In genomic region chr3:54474209-54474608, GRCm38 (mm10) we compare ENCODE assay signal across 20 mouse cellular contexts.
DNase-seq lines count a peak whose midpoint lies in the region; TF ChIP-seq lines count a peak whose summit lies in the region.
"Had no signal": no experiment of that assay in that cellular context is flagged by ENCODE, and none has a peak within 500 bp of the region (broad histone marks: within the 10 kb centered on the region; RNA-seq: fewer than 3 reads in every experiment).

No protein-coding gene starts in this region.

- H3K27me3 ChIP-seq in C2C12 (ENCODE audit: control insufficient read depth, insufficient read depth, insufficient read length), result no peaks in the 10 kb centered on the region
- H3K27me3 ChIP-seq: embryonic facial prominence, embryonic 13.5 days had no signal

- no peak for TF ChIP-seq POLR2A in embryonic fibroblast, embryonic 13.5 days (IDR thresholded peaks at IDR 0.05; ENCODE audit: low read depth, low read length)

- peak overlapping the region; percentile 91 for H3K27ac ChIP-seq in embryonic fibroblast, embryonic 13.5 days (ENCODE audit: insufficient read depth, low read length)
- H3K27ac ChIP-seq: embryonic facial prominence, embryonic 13.5 days; hindbrain, embryonic 10.5 days; hindbrain, postnatal 0 days had no signal

- no peak overlapping the region for H3ac ChIP-seq in C2C12 (ENCODE audit: control insufficient read depth, insufficient read length, low read depth)

- DNase-seq in gastrocnemius, postnatal 14 days, result peak; percentile 4
- no peak for DNase-seq in gastrocnemius, postnatal 4 days (ENCODE audit: low spot score in 2 of 2)
- peak; percentile 9 for DNase-seq in kidney, postnatal 10 days
- no peak for DNase-seq in kidney, postnatal 14 days
- DNase-seq in right cerebral cortex, postnatal 25 days, result no peak
- DNase-seq: adrenal gland, adult 2 months; B cell, adult 2 months; cerebellum, adult 11 months; cerebellum, postnatal 10 days; forebrain, postnatal 0 days; kidney, adult 11 months; kidney, postnatal 25 days; liver, postnatal 0 days; midbrain, embryonic 14.5 days; spleen, adult 18-20 months had no signal

- TF ChIP-seq CTCF in C2C12 (IDR thresholded peaks at IDR 0.05; ENCODE audit: control insufficient read depth, insufficient read depth, insufficient read length), result no peak
- no peak for TF ChIP-seq CTCF in embryonic fibroblast, embryonic 13.5 days (IDR thresholded peaks at IDR 0.05; ENCODE audit: borderline replicate concordance, insufficient read depth, low read length)

- H3K79me2 ChIP-seq in C2C12 (ENCODE audit: control insufficient read depth, insufficient read depth), result no peaks in the 10 kb centered on the region

- intact Hi-C loops in gastrocnemius, postnatal 14 days (cut with DNase I; ENCODE audit: low total_unique reads), result no loop called here

- no peaks in the 10 kb centered on the region for H3K79me3 ChIP-seq in C2C12 (ENCODE audit: low read depth)

- peaks cover 15% of the 10 kb centered on the region for H3K4me1 ChIP-seq in embryonic fibroblast, embryonic 13.5 days (ENCODE audit: control insufficient read depth, insufficient read depth, low read length)
- H3K4me1 ChIP-seq: hindbrain, embryonic 10.5 days had no signal

- no peaks in the 10 kb centered on the region for H3K36me3 ChIP-seq in C2C12 (ENCODE audit: control insufficient read depth, insufficient read depth)
- H3K36me3 ChIP-seq: embryonic facial prominence, embryonic 13.5 days; hindbrain, embryonic 10.5 days had no signal

- H3K4me3 ChIP-seq in C2C12 (ENCODE audit: insufficient read depth, poor library complexity, severe bottlenecking), result no peak overlapping the region
- no peak overlapping the region for H3K4me3 ChIP-seq in embryonic fibroblast, embryonic 13.5 days (ENCODE audit: insufficient read depth, low read length)
- H3K4me3 ChIP-seq: embryonic facial prominence, embryonic 13.5 days; hindbrain, embryonic 10.5 days had no signal

TF ChIP-seq in C2C12, 6 proteins besides CTCF, POLR2A, EP300 and RAD21:
- TF ChIP-seq CEBPB (IDR thresholded peaks at IDR 0.05; ENCODE audit: low read depth) (no peak), MAX (IDR thresholded peaks at IDR 0.05) (no peak), MYOG (IDR thresholded peaks at IDR 0.05; ENCODE audit: control insufficient read depth, extremely low read depth, insufficient read length) (no peak), FOSL1 (IDR thresholded peaks at IDR 0.05; ENCODE audit: insufficient read depth, low read length, poor library complexity, severe bottlenecking) (no peak), MYOD1 (IDR thresholded peaks at IDR 0.05; ENCODE audit: control insufficient read depth, insufficient read length, low read depth) (peak; percentile 87), USF1 (IDR thresholded peaks at IDR 0.05; ENCODE audit: low read depth) (peak; percentile 73)

Comparison
In these comparisons a context has a peak if more than half of its experiments do, and no peak if none do; other contexts are left out.
1. DNase-seq: peak in gastrocnemius, postnatal 14 days (single experiment) and kidney, postnatal 10 days (single experiment); none in gastrocnemius, postnatal 4 days (0 of 2), kidney, postnatal 14 days (single experiment) and right cerebral cortex, postnatal 25 days (single experiment).